Mouse (Mus musculus): Measurements from ENCODE around the gene Gm20850. TPM values are rescaled to one million over a fixed set of nuclear protein-coding genes. Genes with fewer than 3 reads are reported as not detected.
"Not testable (repeated sequence)": the region's sequence is repeated elsewhere in the genome, so short reads cannot be mapped to it uniquely, and the experiment has no call there.

The Gm20850 gene
- polyA plus RNA-seq (2014; fragmentation: Nextera tagmentation; extraction: Ambion mirVana): not detected in 2 replicates

- not testable (repeated sequence) for H3K9me3 ChIP-seq (ENCODE audit: control insufficient read depth, low read length); H3K27me3 ChIP-seq (ENCODE audit: control insufficient read depth, insufficient read depth, low read length); H3K36me3 ChIP-seq (ENCODE audit: control insufficient read depth, insufficient read depth, low read length); ATAC-seq (ENCODE audit: low FRiP score); H3K4me3 ChIP-seq (ENCODE audit: low read depth, low read length); H3K27ac ChIP-seq (ENCODE audit: low read depth, low read length); H3K9ac ChIP-seq (ENCODE audit: low read length); H3K4me2 ChIP-seq; DNase-seq (ENCODE audit: low spot score, missing footprints); H3K4me1 ChIP-seq (ENCODE audit: control insufficient read depth, insufficient read depth, low read length)
- no CpG with 5 or more reads among the region's 6 CpGs for WGBS
These were observed at the start of gene Gm20850 for GRCm38 (mm10) chrY:75715022-75715421. Gm20850 (plus strand) TSS chrY:75715322.

Data from midbrain, embryonic 11.5 days (tissue).